Mouse (Mus musculus) kidney, adult 18-20 months (tissue): ENCODE results near the gene Ccnl1.

Experiments
- DNase-seq: peaks from one replicate; pipeline ENCODE4 v3.0.0; 2021

The Ccnl1 gene

GRCm38 (mm10) chr3:65925058-65925740 is 32.9 kb downstream of the Ccnl1 start:
- DNase-seq: peak; percentile 21

GRCm38 (mm10) chr3:65922420-65922819 is 35.6 kb downstream of the Ccnl1 start:
- no peak for DNase-seq

- no peak for DNase-seq
These were observed 36.4 kb downstream of the Ccnl1 start for GRCm38 (mm10) chr3:65921671-65922070.

DNA sequence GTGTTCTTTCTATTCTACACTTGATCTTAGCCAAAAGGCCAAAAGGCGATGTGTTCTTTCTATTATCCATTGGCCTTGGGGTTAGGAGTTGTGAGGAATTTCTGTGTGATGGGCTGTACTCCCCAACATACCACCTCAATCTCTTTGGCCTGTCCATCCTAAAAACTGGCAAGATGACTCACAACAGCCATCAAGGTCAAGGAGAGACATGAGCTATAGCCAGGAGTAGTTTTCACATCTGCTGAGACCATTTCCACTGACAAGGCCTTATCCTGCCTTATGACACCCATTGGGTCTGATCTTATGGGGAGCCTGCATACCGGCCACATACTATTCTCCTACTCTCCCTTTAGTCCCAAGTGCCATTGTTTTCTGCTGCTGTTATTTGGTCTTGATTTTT is 39.0 kb downstream of the Ccnl1 start:
- DNase-seq: no peak

DNA sequence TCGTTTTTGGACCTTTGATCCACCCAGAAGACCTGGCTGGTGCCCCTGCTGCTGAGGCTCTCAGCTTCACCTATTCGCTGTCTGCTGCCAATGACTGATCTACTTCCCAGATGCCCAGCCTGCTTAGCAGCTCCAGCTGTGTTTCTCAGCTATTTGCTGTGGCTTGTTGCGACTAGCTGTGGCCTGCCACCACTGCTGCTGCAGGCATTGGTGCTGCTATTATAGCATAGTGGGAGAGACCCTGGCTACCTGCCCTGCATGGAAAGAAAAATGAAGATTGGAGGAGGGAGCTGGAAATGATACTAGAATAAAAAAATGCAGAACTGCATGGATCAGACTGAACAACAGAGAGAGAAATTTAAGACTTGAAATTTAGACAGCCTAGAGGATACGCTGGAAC is 45.1 kb downstream of the Ccnl1 start:
- no peak for DNase-seq

GRCm38 (mm10) chr3:65912217-65912616 is 45.8 kb downstream of the Ccnl1 start:
- DNase-seq: no peak

- no peak for DNase-seq
These were observed 46.8 kb downstream of the Ccnl1 start for GRCm38 (mm10) chr3:65911265-65911664.

- DNase-seq: no peak
These were observed 48.6 kb downstream of the Ccnl1 start for GRCm38 (mm10) chr3:65909454-65909853.

- DNase-seq: no peak
These were observed 50.5 kb downstream of the Ccnl1 start for GRCm38 (mm10) chr3:65907536-65907935.

DNA sequence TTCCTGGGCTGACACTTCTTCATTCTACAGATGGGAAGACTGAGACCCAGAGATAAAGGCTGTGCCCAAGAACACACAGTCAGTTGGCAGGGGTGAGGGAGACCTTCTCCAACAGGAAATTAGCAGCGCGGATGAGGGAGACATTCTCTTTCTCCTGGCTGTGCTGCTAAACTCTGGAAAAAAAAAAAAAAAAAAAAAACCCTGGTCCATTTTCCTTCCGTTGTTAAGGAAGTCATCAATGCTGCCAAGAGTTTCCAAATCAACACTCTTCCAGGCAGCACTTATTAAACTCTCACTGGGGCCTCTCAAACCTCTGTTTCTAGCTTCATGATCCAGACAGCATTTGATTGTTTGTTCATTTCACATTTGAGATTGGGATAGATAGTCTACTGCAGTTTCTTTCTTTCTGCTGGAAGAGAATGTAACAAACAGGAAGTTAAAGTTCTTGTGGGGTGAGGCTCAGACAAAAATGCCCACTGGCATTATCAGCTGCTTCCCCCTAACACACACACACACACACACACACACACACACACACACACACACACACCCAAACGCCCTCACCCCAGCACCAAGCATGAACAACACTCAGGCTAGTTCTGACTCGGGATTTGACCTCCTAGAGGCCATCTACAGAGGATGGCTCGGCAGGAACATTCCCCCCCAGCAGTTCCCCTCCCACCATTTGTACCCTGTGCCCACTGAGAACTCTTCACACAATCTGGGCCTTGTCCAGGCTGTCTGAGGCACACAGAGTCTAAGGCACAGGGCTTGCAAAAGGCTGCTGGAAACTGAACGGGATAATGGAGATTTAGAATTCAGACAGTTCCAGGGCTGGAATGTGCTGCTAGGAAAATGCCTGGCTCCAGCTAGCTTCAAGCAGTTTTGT is 52.5 kb downstream of the Ccnl1 start:
- DNase-seq: no peak

DNA sequence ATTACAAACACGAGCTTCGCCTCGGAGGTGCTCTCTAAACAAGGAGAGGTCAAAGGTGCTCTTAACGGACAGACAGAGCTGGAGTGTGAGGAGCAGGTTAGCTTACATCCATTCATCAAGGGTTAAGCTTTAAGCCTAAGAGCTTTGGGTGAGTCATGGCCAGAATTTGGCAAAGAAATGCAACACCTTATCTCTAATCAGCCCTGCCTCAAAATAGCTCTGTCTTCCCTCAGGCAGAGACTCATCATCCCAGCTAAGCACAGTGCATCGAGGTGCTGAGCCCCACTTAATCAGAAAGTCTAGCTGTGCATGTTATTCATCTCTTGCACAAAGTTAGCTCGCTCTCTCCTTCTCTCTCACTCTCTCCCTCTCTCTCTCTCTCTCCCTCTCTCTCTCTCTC is 53.3 kb downstream of the Ccnl1 start:
- no peak for DNase-seq

GRCm38 (mm10) chr3:65904106-65904505 is 53.9 kb downstream of the Ccnl1 start:
- DNase-seq: no peak

GRCm38 (mm10) chr3:65898598-65899278 is 59.3 kb downstream of the Ccnl1 start:
- no peak for DNase-seq

DNA sequence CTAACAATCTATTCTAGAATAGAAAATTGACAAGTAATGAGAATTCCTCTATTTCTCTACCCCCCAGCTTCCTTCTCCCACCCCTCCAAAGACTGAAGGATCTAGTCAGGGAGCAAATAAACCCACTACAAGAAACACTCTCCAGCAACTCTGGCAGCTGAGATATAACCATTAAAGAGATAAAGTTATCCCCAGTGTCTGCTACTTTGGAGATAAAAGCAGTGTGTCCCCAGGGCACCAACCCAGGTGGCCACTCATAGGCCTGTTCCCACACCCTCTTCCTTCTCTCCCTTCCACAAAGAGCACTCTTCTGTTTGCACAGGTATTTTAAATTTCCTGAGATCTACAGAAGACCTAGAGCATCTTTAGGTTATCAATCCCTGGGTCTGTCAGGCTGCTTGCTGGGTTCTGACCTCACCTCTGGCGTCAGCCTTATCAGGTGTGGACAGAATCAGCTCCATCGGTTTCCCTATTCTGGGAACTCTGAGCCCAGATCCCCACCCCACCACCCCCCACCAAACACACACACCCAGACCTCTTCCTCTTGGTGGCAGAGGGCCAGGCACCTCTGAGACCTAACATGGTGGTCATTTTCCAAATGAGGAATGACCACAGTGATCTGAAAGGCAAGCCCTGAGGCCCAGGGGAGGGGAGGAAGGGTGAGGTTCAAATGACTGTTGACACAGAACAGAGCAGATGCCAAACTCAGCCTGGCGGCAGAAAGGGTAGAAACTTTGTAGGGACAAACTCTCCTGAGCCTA is 60.6 kb downstream of the Ccnl1 start:
- no peak for DNase-seq
